Mouse (Mus musculus): ENCODE results near the gene Ciao2a. TPM values are rescaled to one million over a fixed set of nuclear protein-coding genes. Genes with fewer than 3 reads are reported as not detected.

Gene Ciao2a
- polyA plus RNA-seq, 1 experiment: 146 TPM

GRCm38 (mm10) chr9:66168233-66168632 lies 41.8 kb downstream of the Ciao2a start:
- H3K27ac ChIP-seq (replicated peaks; ENCODE audit: low read depth, low read length): no peak overlapping the region
- no peak overlapping the region for H3K4me3 ChIP-seq (ENCODE audit: insufficient read depth, low read depth, low read length)
- H3K4me1 ChIP-seq (ENCODE audit: control insufficient read depth, insufficient read depth, insufficient read length, low read length): peaks cover 3% of the 10 kb centered on the region; the same call in 1 of the 2 replicates

GRCm38 (mm10) chr9:66170506-66170905 lies 44.1 kb downstream of the Ciao2a start:
- Histone ChIP-seq H3K27ac (replicated peaks; ENCODE audit: low read depth, low read length) (no peak overlapping the region), H3K4me1 (ENCODE audit: control insufficient read depth, insufficient read depth, insufficient read length, low read length) (peaks cover 3% of the 10 kb centered on the region; the same call in 1 of the 2 replicates), H3K4me3 (ENCODE audit: insufficient read depth, low read depth, low read length) (no peak overlapping the region)

GRCm38 (mm10) chr9:66171275-66171921 lies 45.0 kb downstream of the Ciao2a start:
- Histone ChIP-seq H3K27ac (replicated peaks; ENCODE audit: low read depth, low read length) (no peak overlapping the region), H3K4me3 (ENCODE audit: insufficient read depth, low read depth, low read length) (no peak overlapping the region), H3K4me1 (ENCODE audit: control insufficient read depth, insufficient read depth, insufficient read length, low read length) (no peaks in the 10 kb centered on the region)

GRCm38 (mm10) chr9:66173316-66173855 lies 47.0 kb downstream of the Ciao2a start:
- no peak overlapping the region for H3K27ac ChIP-seq (replicated peaks; ENCODE audit: low read depth, low read length)
- no peaks in the 10 kb centered on the region for H3K4me1 ChIP-seq (ENCODE audit: control insufficient read depth, insufficient read depth, insufficient read length, low read length)
- no peak overlapping the region for H3K4me3 ChIP-seq (ENCODE audit: insufficient read depth, low read depth, low read length)

- no peaks in the 10 kb centered on the region for H3K4me1 ChIP-seq (ENCODE audit: control insufficient read depth, insufficient read depth, insufficient read length, low read length)
- H3K27ac ChIP-seq (replicated peaks; ENCODE audit: low read depth, low read length): no peak overlapping the region
- no peak overlapping the region for H3K4me3 ChIP-seq (ENCODE audit: insufficient read depth, low read depth, low read length)
Measured at GRCm38 (mm10) chr9:66174985-66175384, 48.6 kb downstream of the Ciao2a start.

- H3K4me3 ChIP-seq (ENCODE audit: insufficient read depth, low read depth, low read length): no peak overlapping the region
- peaks cover 4% of the 10 kb centered on the region; the same call in 1 of the 2 replicates for H3K4me1 ChIP-seq (ENCODE audit: control insufficient read depth, insufficient read depth, insufficient read length, low read length)
- H3K27ac ChIP-seq (replicated peaks; ENCODE audit: low read depth, low read length): no peak overlapping the region
Measured at GRCm38 (mm10) chr9:66177975-66178374, 51.6 kb downstream of the Ciao2a start.

- Histone ChIP-seq H3K4me3 (ENCODE audit: insufficient read depth, low read depth, low read length) (no peak overlapping the region), H3K27ac (replicated peaks; ENCODE audit: low read depth, low read length) (no peak overlapping the region), H3K4me1 (ENCODE audit: control insufficient read depth, insufficient read depth, insufficient read length, low read length) (peaks cover 11% of the 10 kb centered on the region)
Measured at GRCm38 (mm10) chr9:66179795-66180194, 53.4 kb downstream of the Ciao2a start.

- no peak overlapping the region for H3K27ac ChIP-seq (replicated peaks; ENCODE audit: low read depth, low read length)
- peaks cover 11% of the 10 kb centered on the region for H3K4me1 ChIP-seq (ENCODE audit: control insufficient read depth, insufficient read depth, insufficient read length, low read length)
- H3K4me3 ChIP-seq (ENCODE audit: insufficient read depth, low read depth, low read length): no peak overlapping the region
Measured at GRCm38 (mm10) chr9:66181126-66181825, 54.9 kb downstream of the Ciao2a start.

- Histone ChIP-seq H3K4me3 (ENCODE audit: insufficient read depth, low read depth, low read length) (no peak overlapping the region), H3K27ac (replicated peaks; ENCODE audit: low read depth, low read length) (no peak overlapping the region), H3K4me1 (ENCODE audit: control insufficient read depth, insufficient read depth, insufficient read length, low read length) (peaks cover 11% of the 10 kb centered on the region)
Measured at GRCm38 (mm10) chr9:66181826-66182678, 55.6 kb downstream of the Ciao2a start.

GRCm38 (mm10) chr9:66182679-66182993 lies 56.2 kb downstream of the Ciao2a start:
- no peak overlapping the region for H3K27ac ChIP-seq (replicated peaks; ENCODE audit: low read depth, low read length)
- H3K4me3 ChIP-seq (ENCODE audit: insufficient read depth, low read depth, low read length): no peak overlapping the region
- peaks cover 11% of the 10 kb centered on the region for H3K4me1 ChIP-seq (ENCODE audit: control insufficient read depth, insufficient read depth, insufficient read length, low read length)

GRCm38 (mm10) chr9:66183023-66183422 lies 56.6 kb downstream of the Ciao2a start:
- no peak overlapping the region for H3K27ac ChIP-seq (replicated peaks; ENCODE audit: low read depth, low read length)
- no peak overlapping the region for H3K4me3 ChIP-seq (ENCODE audit: insufficient read depth, low read depth, low read length)
- peaks cover 11% of the 10 kb centered on the region for H3K4me1 ChIP-seq (ENCODE audit: control insufficient read depth, insufficient read depth, insufficient read length, low read length)

GRCm38 (mm10) chr9:66184572-66184971 lies 58.2 kb downstream of the Ciao2a start:
- Histone ChIP-seq H3K27ac (replicated peaks; ENCODE audit: low read depth, low read length) (no peak overlapping the region), H3K4me3 (ENCODE audit: insufficient read depth, low read depth, low read length) (no peak overlapping the region), H3K4me1 (ENCODE audit: control insufficient read depth, insufficient read depth, insufficient read length, low read length) (peaks cover 11% of the 10 kb centered on the region)

GRCm38 (mm10) chr9:66186426-66186825 lies 60.0 kb downstream of the Ciao2a start:
- Histone ChIP-seq H3K4me1 (ENCODE audit: control insufficient read depth, insufficient read depth, insufficient read length, low read length) (peaks cover 6% of the 10 kb centered on the region), H3K4me3 (ENCODE audit: insufficient read depth, low read depth, low read length) (no peak overlapping the region), H3K27ac (replicated peaks; ENCODE audit: low read depth, low read length) (no peak overlapping the region)
